Mouse (Mus musculus) myocyte (in vitro differentiated cells): ENCODE results near the gene 1110032A03Rik. TPM values are rescaled to one million over a fixed set of nuclear protein-coding genes. Genes with fewer than 3 reads are reported as not detected.
A peak's percentile ranks its signal among the peaks of the same experiment; 100 is the strongest.

Experiments used
- H3K27me3 ChIP-seq: one replicate; pipeline ENCODE4 v1.6.1; 2011; ENCODE audit not compliant: control insufficient read depth, insufficient read depth, insufficient read length
- H3K36me3 ChIP-seq: one replicate; pipeline ENCODE4 v1.6.1; 2011; ENCODE audit not compliant: control insufficient read depth, insufficient read depth
- H3K4me2 ChIP-seq: one replicate; pipeline ENCODE4 v1.6.1; 2011; ENCODE audit warnings: low read depth, control low read depth
- H3K4me3 ChIP-seq: one replicate; pipeline ENCODE4 v1.5.1; 2011; ENCODE audit warnings: mild to moderate bottlenecking, control low read depth, moderate library complexity
- H3K79me2 ChIP-seq: one replicate; pipeline ENCODE4 v1.6.1; 2011; ENCODE audit not compliant: control insufficient read depth, insufficient read depth
- H3ac ChIP-seq: one replicate; pipeline ENCODE4 v1.6.1; 2011; ENCODE audit not compliant: control insufficient read depth, insufficient read length
- CEBPB ChIP-seq: IDR thresholded peaks from 2 replicates; pipeline ENCODE4 v1.6.1; 2011; ENCODE audit warnings: mild to moderate bottlenecking, moderate library complexity; ENCODE audit not compliant: poor library complexity, insufficient read depth, severe bottlenecking
- E2F4 ChIP-seq: IDR thresholded peaks from one replicate; pipeline ENCODE4 v1.6.1; 2011; ENCODE audit warnings: mild to moderate bottlenecking, control low read depth, moderate library complexity; ENCODE audit not compliant: insufficient read depth
- MAX ChIP-seq: IDR thresholded peaks from one replicate; pipeline ENCODE4 v1.6.1; 2011; ENCODE audit warnings: low read depth, mild to moderate bottlenecking, control low read depth
- MYOD1 ChIP-seq, 3 experiments: IDR thresholded peaks; one replicate each; pipeline ENCODE4 v1.6.1; 2011; ENCODE audit warnings: control low read depth in 2 of 3, low read depth in 2 of 3, mild to moderate bottlenecking in 2 of 3, moderate library complexity in 1 of 3; ENCODE audit not compliant: insufficient read length in 2 of 3, control insufficient read depth in 1 of 3
- MYOG ChIP-seq, 3 experiments: IDR thresholded peaks; one replicate each; pipeline ENCODE4 v1.6.1; 2011; ENCODE audit warnings: control low read depth in 2 of 3, low read depth in 2 of 3, mild to moderate bottlenecking in 2 of 3; ENCODE audit not compliant: insufficient read length in 2 of 3, control insufficient read depth in 1 of 3, insufficient read depth in 1 of 3
- POLR2A ChIP-seq: IDR thresholded peaks from one replicate; pipeline ENCODE4 v1.6.1; 2011; ENCODE audit warnings: low read depth, mild to moderate bottlenecking, control low read depth, moderate library complexity; ENCODE audit not compliant: insufficient read length
- POLR2AphosphoS2 ChIP-seq: IDR thresholded peaks from one replicate; pipeline ENCODE4 v1.6.1; 2011; ENCODE audit warnings: low read depth, control low read depth; ENCODE audit not compliant: insufficient read length
- REST ChIP-seq: IDR thresholded peaks from one replicate; pipeline ENCODE4 v1.6.1; 2011; ENCODE audit warnings: mild to moderate bottlenecking, control low read depth, moderate library complexity; ENCODE audit not compliant: insufficient read depth, insufficient read length
- SRF ChIP-seq: IDR thresholded peaks from one replicate; pipeline ENCODE4 v1.6.1; 2011; ENCODE audit warnings: low read depth; ENCODE audit not compliant: control insufficient read depth, insufficient read length
- TCF12 ChIP-seq: IDR thresholded peaks from one replicate; pipeline ENCODE4 v1.6.1; 2011; ENCODE audit warnings: mild to moderate bottlenecking, control low read depth; ENCODE audit not compliant: poor library complexity, insufficient read depth, severe bottlenecking
- TCF3 ChIP-seq: IDR thresholded peaks from one replicate; pipeline ENCODE4 v1.6.1; 2011; ENCODE audit warnings: low read depth, control low read depth; ENCODE audit not compliant: insufficient read length
- USF1 ChIP-seq: IDR thresholded peaks from one replicate; pipeline ENCODE4 v1.6.1; 2011; ENCODE audit warnings: low read depth, mild to moderate bottlenecking, control low read depth, moderate library complexity
- polyA plus RNA-seq: library from polyadenylated mRNA; unstranded; fragments of >200 nt; fragmentation: generic; extraction: Trizol; gene quantifications from one replicate; pipeline ENCODE4 v1.2.1, GENCODE M21; 2012; ENCODE audit warnings: missing spikeins

Gene 1110032A03Rik
- polyA plus RNA-seq, 1 experiment, result 12.8 TPM

GRCm38 (mm10) chr9:50746214-50746677 is 29.1 kb downstream of the 1110032A03Rik start, which contains the start of gene 2310030G06Rik:
TSS of gene 2310030G06Rik (minus strand) at chr9:50746536.
- Histone ChIP-seq H3K4me2 (peak within 1 kb of the TSS; percentile 53), H3K4me3 (peak within 1 kb of the TSS; percentile 12), H3K27me3 (no peaks in the 10 kb centered on the region), H3K79me2 (peaks cover 10% of the 10 kb centered on the region), H3ac (no peak within 1 kb of the TSS), H3K36me3 (no peaks in the 10 kb centered on the region)
- TF ChIP-seq POLR2A (no peak), CEBPB (no peak)

GRCm38 (mm10) chr9:50745806-50746205 is 29.5 kb downstream of the 1110032A03Rik start:
- Histone ChIP-seq H3K4me3 (peak overlapping the region; percentile 12), H3ac (no peak overlapping the region), H3K4me2 (peak overlapping the region; percentile 53), H3K79me2 (peaks cover 5% of the 10 kb centered on the region), H3K27me3 (no peaks in the 10 kb centered on the region), H3K36me3 (no peaks in the 10 kb centered on the region)
- no peak for TF ChIP-seq TCF12
- no peak for TF ChIP-seq USF1
- TF ChIP-seq MYOD1 (IDR thresholded peaks at IDR 0.05; ENCODE audit: control insufficient read depth in 1 of 3, insufficient read length in 2 of 3, low read depth in 2 of 3), result no peak
- no peak for TF ChIP-seq MAX
- TF ChIP-seq MYOG (IDR thresholded peaks at IDR 0.05; ENCODE audit: control insufficient read depth in 1 of 3, insufficient read depth in 1 of 3, insufficient read length in 2 of 3, low read depth in 2 of 3), result no peak
- no peak for TF ChIP-seq POLR2AphosphoS2

- no peaks in the 10 kb centered on the region for H3K27me3 ChIP-seq
- peaks cover 4% of the 10 kb centered on the region for H3K36me3 ChIP-seq
- H3K79me2 ChIP-seq, result no peaks in the 10 kb centered on the region
- no peak overlapping the region for H3K4me3 ChIP-seq
- TF ChIP-seq MAX (no peak), MYOG (IDR thresholded peaks at IDR 0.05; ENCODE audit: control insufficient read depth in 1 of 3, insufficient read depth in 1 of 3, insufficient read length in 2 of 3, low read depth in 2 of 3) (no peak), E2F4 (no peak), CEBPB (no peak), POLR2AphosphoS2 (no peak)
- no peak overlapping the region for H3K4me2 ChIP-seq
- no peak overlapping the region for H3ac ChIP-seq
Observed at GRCm38 (mm10) chr9:50742744-50743143, 32.6 kb downstream of the 1110032A03Rik start.

- no peak overlapping the region for H3K4me2 ChIP-seq
- TF ChIP-seq SRF (no peak), POLR2A (no peak), MYOG (IDR thresholded peaks at IDR 0.05; ENCODE audit: control insufficient read depth in 1 of 3, insufficient read depth in 1 of 3, insufficient read length in 2 of 3, low read depth in 2 of 3) (no peak), MYOD1 (IDR thresholded peaks at IDR 0.05; ENCODE audit: control insufficient read depth in 1 of 3, insufficient read length in 2 of 3, low read depth in 2 of 3) (no peak), E2F4 (no peak), REST (no peak), POLR2AphosphoS2 (no peak), MAX (no peak), CEBPB (no peak), USF1 (no peak), TCF3 (no peak), TCF12 (no peak)
Observed at GRCm38 (mm10) chr9:50742261-50742660, 33.1 kb downstream of the 1110032A03Rik start.

GRCm38 (mm10) chr9:50740867-50741784 is 34.2 kb downstream of the 1110032A03Rik start:
- no peak overlapping the region for H3ac ChIP-seq

More at GRCm38 (mm10) chr9:50742261-50742660, 33.1 kb downstream of the 1110032A03Rik start:
- H3K27me3 ChIP-seq, result no peaks in the 10 kb centered on the region
- no peak overlapping the region for H3ac ChIP-seq
- peaks cover 4% of the 10 kb centered on the region for H3K36me3 ChIP-seq
- no peak overlapping the region for H3K4me3 ChIP-seq
- no peaks in the 10 kb centered on the region for H3K79me2 ChIP-seq

More at GRCm38 (mm10) chr9:50740867-50741784, 34.2 kb downstream of the 1110032A03Rik start:
- TF ChIP-seq MYOD1 (IDR thresholded peaks at IDR 0.05; ENCODE audit: control insufficient read depth in 1 of 3, insufficient read length in 2 of 3, low read depth in 2 of 3) (no peak), MAX (no peak), TCF12 (no peak), TCF3 (no peak), MYOG (IDR thresholded peaks at IDR 0.05; ENCODE audit: control insufficient read depth in 1 of 3, insufficient read depth in 1 of 3, insufficient read length in 2 of 3, low read depth in 2 of 3) (no peak), POLR2AphosphoS2 (no peak), POLR2A (no peak), CEBPB (no peak), E2F4 (no peak), REST (no peak), SRF (no peak)
- Histone ChIP-seq H3K79me2 (no peaks in the 10 kb centered on the region), H3K36me3 (peaks cover 4% of the 10 kb centered on the region), H3K27me3 (no peaks in the 10 kb centered on the region), H3K4me3 (no peak overlapping the region), H3K4me2 (no peak overlapping the region)
